Mouse (Mus musculus) lung, postnatal 14 days (tissue): ENCODE measurements around the gene 0610010F05Rik.

Experiments
- DNase-seq: peaks from one replicate; pipeline ENCODE4 v3.0.0; 2021

0610010F05Rik gene

GRCm38 (mm10) chr11:23557039-23557630 lies 76.3 kb downstream of the 0610010F05Rik start:
- no peak for DNase-seq

DNA sequence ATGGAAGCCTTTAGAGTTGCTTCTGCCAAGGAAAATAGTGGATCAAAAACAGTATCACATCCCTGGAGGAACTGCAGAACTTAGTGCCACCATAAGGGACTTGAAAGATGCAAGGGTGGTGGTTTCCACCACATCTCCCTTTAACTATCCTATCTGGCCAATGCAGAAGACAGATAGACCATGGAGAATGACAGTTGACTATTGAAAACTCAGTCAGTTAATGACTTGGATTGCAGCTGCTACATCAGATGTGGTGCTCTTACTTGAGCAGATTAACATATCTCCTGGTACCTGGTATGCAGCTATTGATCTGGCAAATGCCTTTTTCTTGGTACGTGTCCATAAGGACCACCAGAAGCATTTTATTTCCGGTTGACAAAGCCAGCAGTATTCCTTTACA lies 96.0 kb downstream of the 0610010F05Rik start:
- no peak for DNase-seq

- DNase-seq: no peak
Observed at GRCm38 (mm10) chr11:23520473-23521205, 112.8 kb downstream of the 0610010F05Rik start, which contains the start of gene 1700093K21Rik. Gene 1700093K21Rik (minus strand): TSS chr11:23521155.

DNA sequence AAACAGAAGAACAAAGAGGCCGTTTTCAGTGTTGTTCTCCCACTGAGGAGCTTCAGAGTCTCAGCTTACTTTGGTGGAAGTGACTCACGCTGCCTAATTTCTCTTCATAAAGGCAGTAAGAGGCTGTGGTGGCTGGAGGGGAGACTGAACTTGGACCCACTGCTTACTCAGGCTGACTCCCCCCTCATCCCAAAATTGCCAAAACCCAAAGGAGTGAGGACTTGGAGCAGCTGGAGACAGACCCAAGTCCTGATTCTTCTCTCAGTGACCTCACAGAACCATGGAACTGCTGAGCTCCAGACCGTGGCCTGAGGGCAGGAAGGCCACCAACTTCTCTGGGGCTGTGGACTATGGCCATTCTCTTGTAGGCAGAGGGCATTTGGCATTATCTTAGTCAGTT lies 114.5 kb downstream of the 0610010F05Rik start:
- DNase-seq: no peak

DNA sequence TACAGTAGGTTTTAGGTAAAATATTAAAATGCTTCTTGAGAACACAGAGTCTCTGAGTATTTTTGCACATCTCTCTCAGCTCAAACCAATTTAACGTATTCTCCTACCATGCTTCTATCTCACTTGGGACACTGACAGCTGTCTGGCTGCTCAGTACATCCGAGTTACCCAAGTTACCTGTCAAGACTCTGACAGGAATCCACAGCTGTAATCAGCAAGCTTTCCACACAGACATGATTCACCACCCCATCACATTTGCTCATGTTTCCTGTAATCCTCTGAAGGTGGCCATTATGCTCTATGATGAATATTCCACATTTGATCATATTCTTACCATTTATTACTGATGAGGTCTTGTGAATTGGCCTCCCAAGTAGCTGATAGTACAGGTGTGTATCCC lies 118.1 kb downstream of the 0610010F05Rik start:
- no peak for DNase-seq
